Mouse (Mus musculus): ENCODE measurements at regions not wholly inside any gene's neighbourhood (a gene's known extent, or its start where the extent isn't known, plus 50 kb on each side); places are given as distances from the start of the nearest gene placed in this dataset.
A peak's percentile ranks its signal among the peaks of the same experiment; 100 is the strongest.

GRCm38 (mm10) chr10:74722971-74723370, 244.0 kb upstream of the Gnaz start:
- Histone ChIP-seq H3K9ac (ENCODE audit: low read length) (no peak overlapping the region), H3K27ac (ENCODE audit: low read depth, low read length) (no peak overlapping the region), H3K9me3 (replicated peaks; ENCODE audit: control insufficient read depth, low read length) (no peaks in the 10 kb centered on the region), H3K27me3 (replicated peaks; ENCODE audit: control insufficient read depth, insufficient read depth, low read length) (no peaks in the 10 kb centered on the region), H3K4me2 (ENCODE audit: low read length) (no peak overlapping the region), H3K4me1 (ENCODE audit: control insufficient read depth, insufficient read depth, low read length) (no peaks in the 10 kb centered on the region), H3K36me3 (ENCODE audit: control insufficient read depth, insufficient read depth, low read length) (no peaks in the 10 kb centered on the region), H3K4me3 (ENCODE audit: low read depth, low read length) (no peak overlapping the region)
- DNase-seq (ENCODE audit: low spot score) (no peak), ATAC-seq (no peak)

GRCm38 (mm10) chr10:74749446-74749845, 217.5 kb upstream of the Gnaz start:
- no peak overlapping the region for H3K27ac ChIP-seq (ENCODE audit: low read depth, low read length)
- 92% methylated on average over 2 of the region's 2 CpGs for WGBS
- no peaks in the 10 kb centered on the region for H3K27me3 ChIP-seq (replicated peaks; ENCODE audit: control insufficient read depth, insufficient read depth, low read length)
- DNase-seq (ENCODE audit: low spot score): no peak
- H3K4me3 ChIP-seq (ENCODE audit: low read depth, low read length): no peak overlapping the region
- H3K9ac ChIP-seq (ENCODE audit: low read length): no peak overlapping the region
- H3K9me3 ChIP-seq (replicated peaks; ENCODE audit: control insufficient read depth, low read length): no peaks in the 10 kb centered on the region
- H3K36me3 ChIP-seq (ENCODE audit: control insufficient read depth, insufficient read depth, low read length): no peaks in the 10 kb centered on the region
- no peak for ATAC-seq
- no peaks in the 10 kb centered on the region for H3K4me1 ChIP-seq (ENCODE audit: control insufficient read depth, insufficient read depth, low read length)
- H3K4me2 ChIP-seq (ENCODE audit: low read length): no peak overlapping the region

- Histone ChIP-seq H3K4me3 (ENCODE audit: low read depth, low read length) (no peak overlapping the region), H3K27me3 (replicated peaks; ENCODE audit: control insufficient read depth, insufficient read depth, low read length) (no peaks in the 10 kb centered on the region), H3K27ac (ENCODE audit: low read depth, low read length) (no peak overlapping the region), H3K9me3 (replicated peaks; ENCODE audit: control insufficient read depth, low read length) (no peaks in the 10 kb centered on the region), H3K4me1 (ENCODE audit: control insufficient read depth, insufficient read depth, low read length) (no peaks in the 10 kb centered on the region), H3K9ac (ENCODE audit: low read length) (no peak overlapping the region), H3K4me2 (ENCODE audit: low read length) (no peak overlapping the region), H3K36me3 (ENCODE audit: control insufficient read depth, insufficient read depth, low read length) (no peaks in the 10 kb centered on the region)
- ATAC-seq: no peak
- no peak for DNase-seq (ENCODE audit: low spot score)
Measured at GRCm38 (mm10) chr10:74750879-74751278, 216.1 kb upstream of the Gnaz start.

- no peak overlapping the region for H3K4me3 ChIP-seq (ENCODE audit: low read depth, low read length)
- no peak overlapping the region for H3K27ac ChIP-seq (ENCODE audit: low read depth, low read length)
- no peaks in the 10 kb centered on the region for H3K36me3 ChIP-seq (ENCODE audit: control insufficient read depth, insufficient read depth, low read length)
- no peak overlapping the region for H3K4me2 ChIP-seq (ENCODE audit: low read length)
- no peak for ATAC-seq
- DNase-seq (ENCODE audit: low spot score): no peak
- no peaks in the 10 kb centered on the region for H3K4me1 ChIP-seq (ENCODE audit: control insufficient read depth, insufficient read depth, low read length)
- H3K9me3 ChIP-seq (replicated peaks; ENCODE audit: control insufficient read depth, low read length): no peaks in the 10 kb centered on the region
- no peak overlapping the region for H3K9ac ChIP-seq (ENCODE audit: low read length)
- no peaks in the 10 kb centered on the region for H3K27me3 ChIP-seq (replicated peaks; ENCODE audit: control insufficient read depth, insufficient read depth, low read length)
- WGBS: 60% methylated on average over 9 of the region's 9 CpGs
Measured at GRCm38 (mm10) chr10:74760734-74761133, 206.2 kb upstream of the Gnaz start.

- Histone ChIP-seq H3K4me3 (ENCODE audit: low read depth, low read length) (no peak overlapping the region), H3K9ac (ENCODE audit: low read length) (no peak overlapping the region), H3K9me3 (replicated peaks; ENCODE audit: control insufficient read depth, low read length) (no peaks in the 10 kb centered on the region), H3K4me1 (ENCODE audit: control insufficient read depth, insufficient read depth, low read length) (no peaks in the 10 kb centered on the region), H3K27me3 (replicated peaks; ENCODE audit: control insufficient read depth, insufficient read depth, low read length) (no peaks in the 10 kb centered on the region), H3K4me2 (ENCODE audit: low read length) (no peak overlapping the region), H3K27ac (ENCODE audit: low read depth, low read length) (no peak overlapping the region), H3K36me3 (ENCODE audit: control insufficient read depth, insufficient read depth, low read length) (no peaks in the 10 kb centered on the region)
- ATAC-seq (no peak), DNase-seq (ENCODE audit: low spot score) (no peak)
- 86% methylated on average over 2 of the region's 2 CpGs for whole genome bisulfite sequencing
Measured at GRCm38 (mm10) chr10:74789245-74789644, 177.7 kb upstream of the Gnaz start.

DNA sequence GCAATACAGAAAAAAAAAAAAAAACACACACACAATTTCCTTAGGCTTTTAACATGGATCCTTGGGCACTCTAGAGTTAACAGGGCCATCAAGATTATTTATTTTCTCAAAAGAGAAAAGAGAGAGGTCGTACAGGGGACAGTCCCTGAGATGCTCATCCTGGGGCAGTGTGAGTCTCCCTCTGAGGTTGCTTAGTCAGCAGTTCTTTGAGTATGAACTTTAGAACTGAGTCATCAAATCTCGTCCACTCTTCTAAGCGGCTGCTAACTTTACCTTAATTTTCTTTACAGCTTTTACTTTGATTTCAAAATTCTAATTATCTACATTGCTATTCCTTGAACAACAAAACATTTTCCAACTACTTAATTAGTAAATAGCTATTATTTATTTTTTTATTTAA, 177.0 kb upstream of the Gnaz start:
- Histone ChIP-seq H3K27me3 (replicated peaks; ENCODE audit: control insufficient read depth, insufficient read depth, low read length) (no peaks in the 10 kb centered on the region), H3K4me1 (ENCODE audit: control insufficient read depth, insufficient read depth, low read length) (no peaks in the 10 kb centered on the region), H3K4me2 (ENCODE audit: low read length) (no peak overlapping the region), H3K27ac (ENCODE audit: low read depth, low read length) (no peak overlapping the region), H3K9me3 (replicated peaks; ENCODE audit: control insufficient read depth, low read length) (no peaks in the 10 kb centered on the region), H3K36me3 (ENCODE audit: control insufficient read depth, insufficient read depth, low read length) (no peaks in the 10 kb centered on the region), H3K9ac (ENCODE audit: low read length) (no peak overlapping the region), H3K4me3 (ENCODE audit: low read depth, low read length) (no peak overlapping the region)
- WGBS: 70% methylated on average over 3 of the region's 3 CpGs
- ATAC-seq: no peak
- DNase-seq (ENCODE audit: low spot score): no peak

DNA sequence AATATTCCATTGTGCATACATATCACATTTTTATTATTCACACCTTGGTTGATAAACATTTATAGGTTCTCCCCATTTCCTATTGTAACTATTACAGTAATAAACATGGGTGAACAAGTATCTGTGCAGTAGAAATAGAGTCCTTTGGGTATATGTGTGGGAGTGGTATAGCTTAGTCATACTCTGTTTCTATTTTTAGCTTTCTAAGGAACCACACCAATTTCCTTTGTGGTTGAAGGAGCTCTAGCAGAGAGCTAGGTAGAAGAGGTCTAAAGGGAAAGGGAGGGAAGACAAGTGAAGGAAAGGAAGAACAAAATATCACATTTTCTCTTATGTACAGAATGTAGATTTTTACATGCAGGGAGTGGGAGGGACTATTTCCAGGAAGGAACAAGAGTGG, 143.6 kb upstream of the Gnaz start:
- no peaks in the 10 kb centered on the region for H3K27me3 ChIP-seq (replicated peaks; ENCODE audit: control insufficient read depth, insufficient read depth, low read length)
- no peak overlapping the region for H3K9ac ChIP-seq (ENCODE audit: low read length)
- no peaks in the 10 kb centered on the region for H3K4me1 ChIP-seq (ENCODE audit: control insufficient read depth, insufficient read depth, low read length)
- no peak overlapping the region for H3K4me2 ChIP-seq (ENCODE audit: low read length)
- H3K27ac ChIP-seq (ENCODE audit: low read depth, low read length): no peak overlapping the region
- no peaks in the 10 kb centered on the region for H3K36me3 ChIP-seq (ENCODE audit: control insufficient read depth, insufficient read depth, low read length)
- no peak overlapping the region for H3K4me3 ChIP-seq (ENCODE audit: low read depth, low read length)
- no peaks in the 10 kb centered on the region for H3K9me3 ChIP-seq (replicated peaks; ENCODE audit: control insufficient read depth, low read length)
- ATAC-seq: no peak
- no peak for DNase-seq (ENCODE audit: low spot score)

- H3K27me3 ChIP-seq (replicated peaks; ENCODE audit: control insufficient read depth, insufficient read depth, low read length): no peaks in the 10 kb centered on the region
- no peak overlapping the region for H3K4me2 ChIP-seq (ENCODE audit: low read length)
- H3K4me1 ChIP-seq (ENCODE audit: control insufficient read depth, insufficient read depth, low read length): no peaks in the 10 kb centered on the region
- 65% methylated on average over 2 of the region's 2 CpGs for WGBS
- ATAC-seq (no peak), DNase-seq (ENCODE audit: low spot score) (no peak)
- no peak overlapping the region for H3K9ac ChIP-seq (ENCODE audit: low read length)
- H3K36me3 ChIP-seq (ENCODE audit: control insufficient read depth, insufficient read depth, low read length): no peaks in the 10 kb centered on the region
- H3K9me3 ChIP-seq (replicated peaks; ENCODE audit: control insufficient read depth, low read length): no peaks in the 10 kb centered on the region
- H3K4me3 ChIP-seq (ENCODE audit: low read depth, low read length): no peak overlapping the region
- no peak overlapping the region for H3K27ac ChIP-seq (ENCODE audit: low read depth, low read length)
Measured at GRCm38 (mm10) chr10:74834359-74834758, 132.6 kb upstream of the Gnaz start.

GRCm38 (mm10) chr10:74848372-74848771, 118.6 kb upstream of the Gnaz start:
- WGBS: 6% methylated on average over 7 of the region's 7 CpGs
- peak; percentile 86 for ATAC-seq

More at GRCm38 (mm10) chr10:74848372-74848771, 118.6 kb upstream of the Gnaz start:
- Histone ChIP-seq H3K9ac (ENCODE audit: low read length) (no peak overlapping the region), H3K4me1 (ENCODE audit: control insufficient read depth, insufficient read depth, low read length) (no peaks in the 10 kb centered on the region), H3K4me2 (ENCODE audit: low read length) (no peak overlapping the region), H3K36me3 (ENCODE audit: control insufficient read depth, insufficient read depth, low read length) (no peaks in the 10 kb centered on the region), H3K9me3 (replicated peaks; ENCODE audit: control insufficient read depth, low read length) (no peaks in the 10 kb centered on the region), H3K4me3 (ENCODE audit: low read depth, low read length) (no peak overlapping the region), H3K27ac (ENCODE audit: low read depth, low read length) (no peak overlapping the region), H3K27me3 (replicated peaks; ENCODE audit: control insufficient read depth, insufficient read depth, low read length) (no peaks in the 10 kb centered on the region)
- DNase-seq (ENCODE audit: low spot score): peak; percentile 90

All from forebrain, embryonic 14.5 days (tissue).